Mouse (Mus musculus) cerebellum, postnatal 25 days (tissue): Measurements from ENCODE around the gene Ccdc162.
A peak's percentile ranks its signal among the peaks of the same experiment; 100 is the strongest.

ENCODE experiments used
- DNase-seq, 2 experiments: peaks; one replicate each; pipeline ENCODE4 v3.0.0; 2021; ENCODE audit warnings: mixed read lengths in 2 of 2

Gene Ccdc162

DNA sequence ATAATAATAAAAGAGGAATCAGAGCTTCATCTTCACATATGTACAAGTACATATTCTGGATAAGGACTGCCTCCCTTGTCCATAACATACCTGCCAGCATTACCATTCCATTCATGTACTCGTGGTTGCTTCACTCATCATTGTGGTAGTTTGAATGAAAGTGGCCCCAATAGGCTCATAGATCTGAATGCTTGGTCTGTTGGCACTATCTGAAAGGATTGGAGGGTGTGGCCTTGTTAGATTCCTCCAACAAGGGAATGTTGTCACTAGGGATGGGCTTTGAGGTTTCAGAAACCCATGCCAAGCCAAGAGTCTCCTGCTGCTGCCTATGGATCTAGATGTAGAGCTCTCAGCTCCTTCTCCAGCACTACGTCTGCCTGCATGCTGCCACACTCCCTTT, 180.4 kb downstream of the Ccdc162 start:
- no peak for DNase-seq

DNA sequence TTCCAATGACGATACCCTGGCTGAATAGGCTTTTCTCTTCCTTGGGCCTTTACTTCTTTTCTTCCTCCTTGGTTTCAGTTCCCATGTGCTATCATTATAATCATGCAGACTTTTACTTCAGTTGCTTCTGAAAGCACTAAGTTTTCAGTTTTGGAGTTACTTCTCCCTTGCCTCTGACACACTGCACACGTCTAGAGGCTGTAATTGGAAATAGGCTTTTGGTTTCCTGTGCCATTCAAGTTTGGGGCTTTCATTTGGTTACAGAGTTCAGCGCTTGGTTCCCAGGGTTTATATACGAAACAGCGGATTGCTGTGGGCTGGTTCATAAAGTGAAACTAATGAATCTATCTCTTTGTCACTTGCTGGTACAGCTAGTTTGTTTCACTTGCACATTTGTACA, 186.5 kb downstream of the Ccdc162 start:
- DNase-seq = no peak

DNA sequence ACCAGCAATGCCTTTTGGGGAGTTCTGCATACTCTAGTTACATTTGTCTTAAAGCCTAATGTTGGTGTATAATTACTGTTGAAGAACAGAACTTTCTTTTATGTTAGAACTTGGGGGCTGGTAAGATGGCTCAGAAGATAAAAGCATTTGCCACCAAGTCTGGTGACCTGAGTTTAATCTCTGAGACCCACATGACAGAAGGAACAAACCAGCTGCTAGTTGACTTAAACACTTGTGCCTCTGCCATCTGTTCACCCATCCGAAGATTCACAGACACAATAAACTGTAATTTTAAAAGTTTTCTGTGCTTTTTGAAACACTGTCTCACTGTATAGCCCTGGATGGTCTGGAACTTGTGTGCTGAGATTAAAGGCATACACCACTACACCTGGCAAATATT, 190.7 kb downstream of the Ccdc162 start:
- DNase-seq = no peak

DNA sequence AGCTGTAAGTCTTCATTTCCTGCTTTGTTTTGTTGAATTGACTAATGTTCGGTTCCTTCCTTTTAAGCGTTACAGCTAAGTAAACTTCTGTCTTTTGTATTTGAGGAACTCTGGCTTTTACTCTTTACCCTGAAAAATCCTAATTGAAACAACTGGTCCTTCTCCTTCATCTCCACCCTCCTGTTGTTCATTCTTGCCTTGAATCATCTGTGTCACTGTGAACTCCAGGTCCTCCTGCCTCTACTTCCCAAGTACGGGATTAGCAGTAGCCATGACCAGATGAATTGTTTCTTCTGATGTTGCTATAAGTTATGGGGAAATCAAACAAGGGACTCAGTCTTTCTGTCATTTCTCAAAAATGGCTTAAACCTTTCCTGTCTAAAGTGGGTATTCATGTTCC, 193.0 kb downstream of the Ccdc162 start:
- DNase-seq = no peak

DNA sequence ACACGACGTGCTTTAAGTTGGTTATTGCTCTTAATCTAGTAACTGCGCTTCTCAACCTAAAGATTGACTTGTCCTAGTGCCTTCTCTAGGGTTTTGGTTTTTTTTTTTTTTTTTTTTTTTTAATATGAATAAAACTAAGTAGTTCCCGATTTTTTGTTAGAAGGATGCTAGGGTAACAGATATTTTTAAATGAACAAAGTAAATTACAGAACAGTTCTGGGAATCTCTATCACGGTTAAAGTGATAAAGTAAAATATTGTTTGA, 196.1 kb downstream of the Ccdc162 start:
- DNase-seq = no peak

DNA sequence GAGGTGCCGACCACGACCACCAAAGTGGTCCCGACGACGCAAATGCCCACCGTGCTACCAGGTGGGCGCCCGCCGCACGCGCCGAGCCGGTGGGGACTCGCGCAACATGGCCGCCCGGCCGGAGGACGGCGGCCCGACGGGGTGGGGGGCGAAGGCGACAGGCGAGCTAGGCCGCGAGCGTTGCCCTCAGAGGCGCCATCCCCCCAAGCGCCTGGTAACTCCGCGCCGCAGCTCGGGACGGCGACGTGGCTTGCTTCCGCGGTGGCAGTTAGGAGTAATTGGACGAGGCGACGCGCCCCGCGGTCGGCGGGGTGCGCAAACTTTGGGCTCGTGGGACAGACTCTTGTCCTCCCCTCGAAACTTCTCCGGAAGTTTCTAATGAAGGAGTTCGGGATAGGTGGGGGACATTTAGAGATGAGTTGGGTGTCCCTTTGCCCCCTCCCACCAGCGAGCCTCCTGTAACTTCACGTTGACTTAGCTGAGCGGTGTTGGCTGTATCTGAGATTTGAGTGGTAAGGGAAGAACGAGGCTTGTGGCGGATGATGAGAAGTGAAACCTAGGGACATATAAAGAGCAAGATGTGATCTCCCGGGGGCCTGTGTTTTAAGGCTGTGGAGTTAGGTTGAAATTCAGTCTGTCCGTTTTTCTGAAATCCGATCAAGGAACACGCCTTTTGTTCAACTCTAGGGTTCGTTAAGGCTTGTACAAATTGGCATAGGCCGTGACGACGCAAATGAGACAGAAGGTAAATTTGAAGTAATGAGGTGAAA, 196.6 kb downstream of the Ccdc162 start:
- DNase-seq = peak; percentile 66 to 71

DNA sequence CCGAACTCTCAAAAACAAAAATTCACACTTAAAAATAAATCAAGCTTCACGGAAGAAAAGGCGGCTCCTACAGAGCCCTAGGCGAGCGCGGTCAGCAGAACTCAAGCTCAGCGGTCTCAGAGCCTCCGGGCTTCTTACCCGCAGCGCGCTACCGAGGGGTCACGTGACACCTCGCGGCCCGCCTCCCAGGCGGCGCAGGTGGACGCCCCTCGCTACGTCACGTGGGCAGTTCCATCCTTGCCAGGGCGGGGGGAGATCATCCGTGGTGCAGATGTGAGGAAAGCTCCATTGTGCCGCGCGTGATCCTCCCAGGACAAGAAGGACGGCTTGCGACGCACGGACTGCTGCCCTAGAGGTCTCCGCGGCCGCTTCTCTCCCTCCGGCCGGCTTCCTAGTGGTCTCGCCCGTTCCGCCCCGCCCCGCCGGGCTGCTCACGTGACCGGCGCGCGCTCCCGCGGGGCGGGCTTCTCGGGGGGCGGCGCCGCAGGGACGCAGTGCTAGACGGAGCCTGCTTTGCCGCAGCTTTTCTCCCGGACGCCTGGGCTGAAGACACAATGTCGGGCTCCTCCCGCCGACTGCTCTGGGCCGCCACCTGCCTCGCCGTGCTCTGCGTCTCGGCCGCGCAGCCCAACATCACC, 197.3 kb downstream of the Ccdc162 start, which contains the start of gene Cd164:
Gene Cd164, plus strand, starts transcription at position 434 of the 638 bp plus-strand sequence.
- DNase-seq = peak; percentile 95 to 96

DNA sequence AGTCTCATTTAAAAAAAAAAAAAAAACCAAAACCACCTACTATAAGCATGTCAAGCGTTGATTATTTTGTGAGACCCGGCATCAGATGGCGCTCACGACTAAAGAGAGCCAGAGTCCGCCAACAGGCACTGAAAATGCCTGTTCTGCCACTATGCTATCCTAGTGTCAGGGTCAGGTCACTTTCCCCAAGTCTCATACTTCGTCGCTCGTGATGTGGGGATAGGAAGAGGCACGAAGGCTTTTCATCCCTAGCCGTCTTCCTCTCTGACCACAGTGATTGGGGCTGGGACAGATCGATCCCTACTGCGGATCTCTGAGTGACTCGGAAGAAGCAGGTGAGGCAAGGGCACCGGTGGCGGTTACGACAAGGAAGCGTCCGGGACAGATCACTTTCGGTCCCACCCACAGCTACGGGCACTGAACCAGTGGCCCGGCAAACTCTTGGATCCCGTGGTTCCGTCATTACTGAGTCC, 197.9 kb downstream of the Ccdc162 start:
- peak in 1 of 2 experiments; percentile 82 for DNase-seq

DNA sequence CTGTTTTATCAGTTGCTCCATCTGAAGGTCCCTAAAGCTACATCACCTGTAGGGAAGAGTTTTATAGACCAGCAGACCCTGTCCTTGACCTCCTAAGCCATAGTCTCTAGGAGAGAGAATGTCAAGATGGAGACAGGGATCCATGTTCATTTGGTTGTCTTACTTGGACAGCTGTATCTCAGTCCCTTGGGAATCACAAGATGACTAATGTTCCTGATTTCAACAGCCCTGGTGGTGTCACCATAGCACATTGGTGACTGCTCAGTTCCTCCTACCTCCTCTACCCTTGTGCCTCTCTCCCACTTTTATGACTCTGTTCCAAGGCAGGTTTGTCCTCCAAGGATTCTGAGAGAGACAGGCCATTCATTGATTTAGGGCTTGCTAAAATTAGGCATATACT, 201.5 kb downstream of the Ccdc162 start:
- no peak for DNase-seq

DNA sequence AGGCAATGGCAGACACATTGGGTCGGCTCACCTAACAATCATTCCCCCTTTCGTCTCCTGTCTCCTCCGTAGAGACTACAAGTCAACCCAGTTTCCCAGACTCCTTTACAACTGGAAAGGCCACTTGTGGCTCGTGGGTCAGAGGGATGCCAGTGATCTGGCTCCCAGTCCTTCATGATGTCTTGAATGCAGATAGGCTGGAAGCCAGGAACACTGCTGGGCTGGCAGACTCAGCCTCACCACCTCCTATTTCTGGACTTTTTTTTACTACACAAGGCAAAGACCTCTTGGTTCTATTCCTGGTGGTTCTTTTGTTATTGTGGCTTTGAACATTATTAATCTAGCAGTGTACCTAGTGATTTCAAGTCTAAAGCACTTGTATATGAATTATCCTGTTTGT, 202.1 kb downstream of the Ccdc162 start:
- no peak for DNase-seq

DNA sequence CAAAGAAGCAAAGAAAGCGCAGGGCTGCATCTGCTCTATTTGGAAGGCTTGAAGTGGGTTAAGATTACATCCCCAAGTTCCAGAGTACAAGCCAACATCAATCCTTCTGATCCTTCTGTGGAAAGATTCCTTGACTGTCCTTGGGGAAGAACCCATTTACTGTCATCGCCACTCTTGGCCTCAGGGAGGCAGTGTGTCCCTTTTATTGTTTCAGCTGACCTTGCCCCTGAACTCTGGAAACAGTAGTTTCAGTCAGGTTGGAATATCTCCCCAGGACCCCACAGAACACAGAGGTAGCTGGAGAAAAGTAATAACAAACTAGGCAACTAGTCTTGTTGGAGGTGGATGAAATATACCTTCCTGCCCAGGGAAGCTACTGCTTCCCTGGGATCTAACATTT, 207.3 kb downstream of the Ccdc162 start:
- peak in 1 of 2 experiments; percentile 48 for DNase-seq

DNA sequence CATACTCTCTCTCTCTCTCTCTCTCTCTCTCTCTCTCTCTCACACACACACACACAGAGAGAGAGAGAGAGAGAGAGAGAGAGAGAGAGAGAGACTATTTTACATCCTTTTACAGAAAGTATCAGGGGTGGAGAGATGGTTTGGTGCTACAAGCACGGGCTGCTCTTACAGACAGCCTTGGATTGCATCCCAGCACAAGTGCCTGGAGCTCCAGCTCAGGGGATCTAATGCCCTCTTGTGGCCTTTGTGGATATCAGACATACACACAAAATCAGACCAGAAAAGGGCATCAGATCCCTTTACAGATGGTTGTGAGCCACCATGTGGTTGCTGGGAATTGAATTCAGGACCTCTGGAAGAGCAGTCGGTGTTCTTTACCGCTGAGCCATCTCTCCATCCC, 211.0 kb downstream of the Ccdc162 start:
- peak; percentile 66 to 83 for DNase-seq

DNA sequence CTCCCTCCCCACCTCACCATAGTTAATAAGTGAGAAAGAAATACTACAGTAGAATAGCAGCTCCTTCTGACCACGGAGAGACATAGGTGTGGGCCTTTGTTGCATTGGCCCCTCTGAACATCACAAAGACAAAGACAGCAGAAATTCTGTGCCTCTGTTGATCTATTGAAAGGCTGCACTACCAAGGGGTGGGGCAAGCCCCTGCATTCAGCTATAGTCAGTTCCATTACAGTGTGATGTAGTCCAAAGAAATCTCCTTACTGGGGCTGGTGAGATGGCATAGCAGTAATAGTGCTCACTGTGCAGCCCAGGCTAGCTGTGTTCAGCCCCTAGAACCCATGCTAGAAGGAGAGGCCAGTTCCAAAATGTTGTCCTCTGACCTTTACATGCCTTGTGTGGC, 211.4 kb downstream of the Ccdc162 start:
- DNase-seq = peak in 1 of 2 experiments; percentile 10

DNA sequence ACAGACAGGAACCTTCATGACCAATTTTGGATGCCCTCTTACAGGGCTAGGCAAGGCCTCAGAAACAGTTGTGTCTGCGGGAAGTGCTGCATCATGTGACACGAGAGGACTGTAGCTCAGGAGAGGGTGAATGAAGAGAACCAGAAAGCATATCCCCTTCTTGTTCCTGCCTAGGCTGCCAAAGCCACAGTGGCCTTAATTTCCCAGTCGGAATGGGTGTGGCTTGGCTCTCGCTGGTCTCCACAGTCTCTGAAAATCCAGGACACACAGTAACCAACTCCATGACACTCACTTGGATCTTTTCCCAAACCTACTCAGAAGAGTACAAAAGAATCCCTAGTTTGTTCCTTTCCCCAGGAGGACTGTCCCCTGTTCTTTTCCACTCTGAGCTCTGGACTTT, 215.5 kb downstream of the Ccdc162 start:
- DNase-seq = peak in 1 of 2 experiments; percentile 22

DNA sequence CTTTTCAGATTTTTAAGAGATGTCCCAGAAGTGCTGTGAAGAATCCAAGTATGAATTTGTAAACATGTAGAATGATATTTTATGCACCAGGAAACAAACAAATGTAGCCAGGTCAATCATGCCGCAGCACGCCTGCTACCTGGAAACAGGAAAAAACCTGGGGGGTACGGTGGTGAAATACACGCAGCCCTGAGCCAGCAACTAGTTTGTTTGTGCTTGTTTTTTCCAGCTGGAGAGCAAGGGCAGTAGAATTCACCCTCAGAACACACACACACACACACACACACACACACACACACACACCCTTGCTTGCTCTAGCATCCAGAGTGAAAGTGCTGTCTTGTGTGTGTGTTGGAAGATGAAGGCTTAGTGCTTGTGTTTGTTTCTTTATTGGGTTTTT, 225.3 kb downstream of the Ccdc162 start:
- DNase-seq = peak in 1 of 2 experiments; percentile 12

DNA sequence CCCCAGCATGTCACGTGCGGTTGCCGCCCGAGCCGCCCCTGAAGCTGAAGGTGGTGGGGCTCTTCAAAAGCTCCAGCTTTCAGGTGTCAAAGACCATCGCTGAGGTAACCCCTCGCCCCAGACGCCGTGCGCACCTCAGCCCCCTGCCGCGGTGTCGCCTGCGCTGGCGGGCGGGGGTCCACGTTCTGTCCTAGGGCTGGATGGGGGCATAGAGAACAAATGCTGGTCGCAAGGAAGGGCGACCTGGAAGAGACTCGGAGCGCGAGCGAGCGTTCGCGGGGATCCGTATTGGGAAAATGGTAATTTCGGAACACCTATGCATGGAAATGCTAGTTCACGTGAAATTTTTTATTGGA, 225.9 kb downstream of the Ccdc162 start:
- DNase-seq = no peak

DNA sequence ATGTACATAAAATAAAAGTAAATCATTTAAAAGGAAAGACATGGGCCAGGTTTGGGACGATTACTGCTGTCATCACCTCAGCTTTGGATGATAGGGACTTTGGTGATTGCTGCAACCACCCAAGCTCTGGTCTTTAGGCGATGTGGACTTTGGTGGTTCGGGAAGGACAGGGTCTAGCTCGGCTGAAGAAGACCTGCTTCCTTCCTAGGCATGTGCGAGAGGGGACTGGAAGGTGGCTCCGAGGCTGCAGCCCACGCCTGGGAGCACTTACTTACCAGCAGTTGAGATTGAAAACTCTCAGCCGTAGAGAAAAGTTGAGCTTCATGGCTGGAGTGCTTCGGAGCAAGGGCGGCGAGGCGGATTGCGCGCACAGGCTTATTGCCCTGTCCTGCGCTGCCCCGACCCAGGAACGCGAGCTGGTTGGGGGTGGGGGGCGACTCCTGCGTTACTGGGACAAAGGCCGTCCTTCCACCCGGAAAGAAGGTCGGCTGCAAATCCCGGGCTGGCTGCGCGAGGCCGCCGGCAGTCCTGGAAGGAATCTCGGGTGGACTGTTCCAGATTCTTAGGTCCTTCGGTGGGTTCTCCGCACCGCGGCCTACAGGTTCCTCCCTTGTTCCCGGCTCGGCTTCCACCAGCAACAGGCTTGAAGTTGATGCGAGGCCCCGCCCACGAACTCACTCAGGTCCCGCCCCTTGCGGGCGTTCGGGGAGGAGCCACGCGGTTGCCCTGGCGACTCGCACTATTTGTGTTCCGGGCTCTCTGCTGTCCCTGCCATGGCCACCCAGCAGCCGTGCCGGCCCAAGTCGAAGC, 226.5 kb downstream of the Ccdc162 start, which contains the start of the genes Smpd2 and Ppil6:
Gene Smpd2, minus strand, starts transcription at position 662 of the 810 bp plus-strand sequence.
Gene Ppil6, plus strand, starts transcription at position 732 of the 810 bp plus-strand sequence.
- DNase-seq = peak; percentile 91 to 95

DNA sequence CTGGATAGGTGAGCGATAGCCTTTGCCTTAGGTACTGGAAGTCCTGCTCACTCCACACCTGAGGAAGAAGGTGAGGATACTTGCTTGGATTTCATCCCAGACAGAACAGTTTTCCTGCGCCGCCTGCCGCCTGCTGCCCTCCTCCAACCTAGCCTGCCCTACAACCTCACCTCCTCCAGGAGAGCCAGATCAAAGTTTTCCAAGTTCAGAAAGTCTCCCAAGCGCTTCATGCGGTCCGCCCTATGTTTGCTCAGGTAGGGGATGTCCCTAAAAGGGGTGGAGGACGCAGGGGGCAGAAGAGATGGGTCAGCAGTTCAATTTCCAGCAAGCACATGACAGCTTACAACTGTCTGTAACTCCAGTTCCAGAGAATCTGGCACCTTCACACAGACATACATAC, 227.1 kb downstream of the Ccdc162 start:
- no peak for DNase-seq

DNA sequence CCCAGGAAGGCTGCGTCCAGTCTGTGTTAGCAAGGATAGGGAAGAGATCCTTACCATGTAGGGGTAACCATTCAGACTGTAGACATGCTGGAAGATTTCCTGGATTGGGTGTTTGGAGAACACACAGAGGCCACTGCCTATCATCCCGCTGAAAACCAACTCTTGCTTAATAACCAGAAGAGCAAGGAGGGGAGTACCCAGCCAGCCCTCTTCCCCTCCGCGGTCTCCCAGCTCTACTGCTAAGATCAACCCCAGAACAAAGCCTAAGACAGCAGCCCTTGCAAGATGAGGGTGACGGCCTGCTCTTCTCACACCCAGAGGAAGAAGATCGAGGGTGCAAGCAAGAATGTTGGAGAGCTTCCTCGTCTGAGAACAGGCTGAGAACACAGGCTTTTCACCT, 227.6 kb downstream of the Ccdc162 start:
- no peak for DNase-seq
